Mouse (Mus musculus): ENCODE results near the gene Copg2. TPM values are rescaled to one million over a fixed set of nuclear protein-coding genes. Genes with fewer than 3 reads are reported as not detected.
A peak's percentile ranks its signal among the peaks of the same experiment; 100 is the strongest.

The Copg2 gene
- polyA plus RNA-seq (2015; fragmentation: Nextera tagmentation; extraction: Ambion mirVana) = 26.8 and 31.8 TPM in 2 replicates

DNA sequence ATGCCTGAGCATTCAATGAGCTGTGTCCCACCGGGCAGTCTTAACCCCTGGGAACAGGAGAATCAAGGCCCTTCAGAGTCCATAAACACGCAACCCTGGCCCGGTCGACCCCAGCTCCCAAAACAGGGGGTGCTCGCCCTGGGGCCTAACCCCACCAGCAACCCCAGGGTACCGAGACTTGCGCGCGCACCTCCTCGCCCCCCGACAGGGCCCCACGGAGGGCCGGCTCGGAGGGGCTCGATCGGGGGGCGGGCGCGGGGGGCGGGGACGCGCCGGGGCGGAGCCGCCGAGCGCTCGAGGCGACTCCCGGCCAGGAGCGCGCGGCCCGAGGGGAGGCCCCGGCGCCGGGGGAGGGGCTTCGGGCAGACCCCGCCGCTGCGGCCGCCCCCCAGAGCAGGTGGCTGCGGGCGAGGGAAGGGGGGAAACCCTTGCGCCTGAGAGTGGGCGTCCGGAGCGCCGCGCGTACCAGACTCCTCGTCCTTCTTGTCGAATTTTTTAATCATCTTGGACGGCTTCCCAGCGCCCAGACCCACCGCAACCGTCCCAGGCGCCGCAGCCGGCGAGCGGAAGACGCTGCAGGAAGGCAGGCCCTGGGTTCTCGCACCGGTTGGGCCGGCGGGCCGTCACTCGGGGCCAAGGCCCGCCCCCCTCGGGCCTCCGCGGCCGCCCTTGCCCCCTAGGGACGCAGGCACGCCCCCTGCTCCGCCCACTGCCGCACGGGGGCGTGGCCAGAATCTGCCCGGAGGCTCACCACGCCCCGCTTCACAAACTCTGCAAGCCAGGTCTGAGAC, at the start of gene Copg2:
Gene Copg2 (minus strand): TSS at position 600 of the 791 bp plus-strand sequence.
- Histone ChIP-seq H3K27ac (ENCODE audit: low read length) (peak within 1 kb of the TSS; percentile 92), H3K4me1 (ENCODE audit: control insufficient read depth, insufficient read depth, low read length) (peaks cover 9% of the 10 kb centered on the region; the same call in 1 of the 2 replicates), H3K4me3 (ENCODE audit: low read depth, low read length) (peak within 1 kb of the TSS; percentile 79), H3K27me3 (ENCODE audit: control insufficient read depth, insufficient read depth, low read depth, low read length) (no peaks in the 10 kb centered on the region), H3K36me3 (ENCODE audit: control insufficient read depth, insufficient read depth, low read length) (no peaks in the 10 kb centered on the region), H3K9me3 (replicated peaks; ENCODE audit: control insufficient read depth, low read length, poor library complexity, severe bottlenecking) (no peaks in the 10 kb centered on the region), H3K4me2 (ENCODE audit: low read length) (peak within 1 kb of the TSS; percentile 67), H3K9ac (ENCODE audit: low read depth, low read length) (peak within 1 kb of the TSS; percentile 88)
- peak; percentile 98 for ATAC-seq
- WGBS = under 1% methylated on average over 46 of the region's 83 CpGs

DNA sequence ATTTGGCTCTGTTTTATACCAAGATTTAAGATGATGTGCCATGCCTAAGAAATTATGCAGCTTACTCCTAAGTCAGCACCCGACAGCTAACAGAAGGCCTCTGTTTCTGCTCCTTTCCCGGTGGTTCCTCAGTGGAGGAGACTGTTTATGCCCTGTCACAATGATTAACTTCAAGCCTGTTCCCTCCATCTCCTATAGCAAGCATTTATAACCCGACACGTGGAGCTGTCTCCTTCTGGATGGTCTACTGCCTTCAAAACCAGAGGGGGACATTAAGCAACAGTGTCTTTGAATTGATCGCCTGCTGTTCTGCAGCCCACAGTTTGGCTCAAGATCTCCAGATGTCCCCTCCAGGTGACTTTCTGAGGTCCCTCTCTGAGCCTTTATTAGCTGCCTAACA, 42.7 kb upstream of the Copg2 start:
- WGBS = 65% methylated on average over 5 of the region's 5 CpGs
- ATAC-seq = no peak

GRCm38 (mm10) chr6:30922821-30923220, 26.2 kb upstream of the Copg2 start:
- WGBS = 46% methylated on average over 2 of the region's 2 CpGs
- Histone ChIP-seq H3K4me1 (ENCODE audit: control insufficient read depth, insufficient read depth, low read length) (no peaks in the 10 kb centered on the region), H3K9me3 (replicated peaks; ENCODE audit: control insufficient read depth, low read length, poor library complexity, severe bottlenecking) (no peaks in the 10 kb centered on the region), H3K36me3 (ENCODE audit: control insufficient read depth, insufficient read depth, low read length) (no peaks in the 10 kb centered on the region), H3K9ac (ENCODE audit: low read depth, low read length) (no peak overlapping the region), H3K4me2 (ENCODE audit: low read length) (no peak overlapping the region), H3K27ac (ENCODE audit: low read length) (no peak overlapping the region), H3K27me3 (ENCODE audit: control insufficient read depth, insufficient read depth, low read depth, low read length) (no peaks in the 10 kb centered on the region), H3K4me3 (ENCODE audit: low read depth, low read length) (no peak overlapping the region)
- no peak for ATAC-seq

More for the DNA sequence above, 42.7 kb upstream of the Copg2 start:
- no peak overlapping the region for H3K4me3 ChIP-seq (ENCODE audit: low read depth, low read length)
- H3K9me3 ChIP-seq (replicated peaks; ENCODE audit: control insufficient read depth, low read length, poor library complexity, severe bottlenecking) = no peaks in the 10 kb centered on the region
- H3K9ac ChIP-seq (ENCODE audit: low read depth, low read length) = no peak overlapping the region
- no peak overlapping the region for H3K27ac ChIP-seq (ENCODE audit: low read length)
- H3K4me2 ChIP-seq (ENCODE audit: low read length) = no peak overlapping the region
- H3K36me3 ChIP-seq (ENCODE audit: control insufficient read depth, insufficient read depth, low read length) = no peaks in the 10 kb centered on the region
- no peaks in the 10 kb centered on the region for H3K27me3 ChIP-seq (ENCODE audit: control insufficient read depth, insufficient read depth, low read depth, low read length)
- no peaks in the 10 kb centered on the region for H3K4me1 ChIP-seq (ENCODE audit: control insufficient read depth, insufficient read depth, low read length)

- Histone ChIP-seq H3K4me1 (ENCODE audit: control insufficient read depth, insufficient read depth, low read length) (no peaks in the 10 kb centered on the region), H3K27ac (ENCODE audit: low read length) (no peak overlapping the region), H3K36me3 (ENCODE audit: control insufficient read depth, insufficient read depth, low read length) (no peaks in the 10 kb centered on the region), H3K27me3 (ENCODE audit: control insufficient read depth, insufficient read depth, low read depth, low read length) (no peaks in the 10 kb centered on the region), H3K9me3 (replicated peaks; ENCODE audit: control insufficient read depth, low read length, poor library complexity, severe bottlenecking) (no peaks in the 10 kb centered on the region), H3K4me2 (ENCODE audit: low read length) (peak overlapping the region; percentile 67; the same call in 1 of the 2 replicates), H3K9ac (ENCODE audit: low read depth, low read length) (no peak overlapping the region), H3K4me3 (ENCODE audit: low read depth, low read length) (no peak overlapping the region; the same call in 1 of the 2 replicates)
- no peak for ATAC-seq
- WGBS = 62% methylated on average over 10 of the region's 11 CpGs
These were observed 25.2 kb upstream of the Copg2 start for GRCm38 (mm10) chr6:30921826-30922225.

GRCm38 (mm10) chr6:30920834-30921675, 24.5 kb upstream of the Copg2 start:
- peak overlapping the region; percentile 44 for H3K27ac ChIP-seq (ENCODE audit: low read length)
- 0 out of 2 replicates have a peak, but pooled peaks have one; percentile 39 for ATAC-seq
- no peaks in the 10 kb centered on the region for H3K9me3 ChIP-seq (replicated peaks; ENCODE audit: control insufficient read depth, low read length, poor library complexity, severe bottlenecking)
- no peaks in the 10 kb centered on the region for H3K4me1 ChIP-seq (ENCODE audit: control insufficient read depth, insufficient read depth, low read length)
- H3K9ac ChIP-seq (ENCODE audit: low read depth, low read length) = peak overlapping the region; percentile 61
- no peaks in the 10 kb centered on the region for H3K27me3 ChIP-seq (ENCODE audit: control insufficient read depth, insufficient read depth, low read depth, low read length)
- H3K4me2 ChIP-seq (ENCODE audit: low read length) = peak overlapping the region; percentile 67
- H3K4me3 ChIP-seq (ENCODE audit: low read depth, low read length) = peak overlapping the region; percentile 39
- WGBS = 23% methylated on average over 21 of the region's 21 CpGs
- no peaks in the 10 kb centered on the region for H3K36me3 ChIP-seq (ENCODE audit: control insufficient read depth, insufficient read depth, low read length)

DNA sequence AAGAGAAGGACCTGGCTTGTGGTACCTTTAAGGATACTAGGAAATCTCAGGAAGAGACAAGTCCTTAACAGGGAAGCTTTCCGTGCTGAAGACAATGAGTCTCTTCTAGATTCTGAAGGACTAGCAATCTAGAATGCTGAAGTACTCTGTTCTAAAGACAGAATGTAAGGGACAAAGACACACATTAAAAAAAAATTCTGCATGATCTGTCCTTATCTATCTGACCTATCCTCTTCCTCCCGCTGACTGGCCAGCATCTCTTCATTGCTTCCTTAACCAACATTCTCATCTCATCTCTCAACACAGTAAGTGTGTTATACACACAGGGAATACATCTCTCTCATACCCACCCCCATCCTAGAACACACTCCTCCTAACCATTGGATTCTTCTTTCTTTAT, 18.9 kb upstream of the Copg2 start, which contains the start of gene Tsga13:
Gene Tsga13 (minus strand): TSS at position 101 of the 400 bp plus-strand sequence.
- ATAC-seq = no peak

GRCm38 (mm10) chr6:30907970-30908369, 11.4 kb upstream of the Copg2 start:
- H3K4me1 ChIP-seq (ENCODE audit: control insufficient read depth, insufficient read depth, low read length) = peaks cover 7% of the 10 kb centered on the region
- H3K27ac ChIP-seq (ENCODE audit: low read length) = peak overlapping the region; percentile 58; the same call in 1 of the 2 replicates
- no peak overlapping the region for H3K4me3 ChIP-seq (ENCODE audit: low read depth, low read length)
- H3K4me2 ChIP-seq (ENCODE audit: low read length) = no peak overlapping the region
- no peaks in the 10 kb centered on the region for H3K36me3 ChIP-seq (ENCODE audit: control insufficient read depth, insufficient read depth, low read length)
- 38% methylated on average over 3 of the region's 3 CpGs for WGBS
- no peak for ATAC-seq
- H3K27me3 ChIP-seq (ENCODE audit: control insufficient read depth, insufficient read depth, low read depth, low read length) = no peaks in the 10 kb centered on the region
- no peaks in the 10 kb centered on the region for H3K9me3 ChIP-seq (replicated peaks; ENCODE audit: control insufficient read depth, low read length, poor library complexity, severe bottlenecking)
- peak overlapping the region; percentile 44; the same call in 1 of the 2 replicates for H3K9ac ChIP-seq (ENCODE audit: low read depth, low read length)

More for the DNA sequence above, 18.9 kb upstream of the Copg2 start, which contains the start of gene Tsga13:
- Histone ChIP-seq H3K4me2 (ENCODE audit: low read length) (no peak within 1 kb of the TSS), H3K9ac (ENCODE audit: low read depth, low read length) (no peak within 1 kb of the TSS), H3K4me3 (ENCODE audit: low read depth, low read length) (no peak within 1 kb of the TSS), H3K36me3 (ENCODE audit: control insufficient read depth, insufficient read depth, low read length) (no peaks in the 10 kb centered on the region), H3K4me1 (ENCODE audit: control insufficient read depth, insufficient read depth, low read length) (no peaks in the 10 kb centered on the region), H3K9me3 (replicated peaks; ENCODE audit: control insufficient read depth, low read length, poor library complexity, severe bottlenecking) (no peaks in the 10 kb centered on the region), H3K27me3 (ENCODE audit: control insufficient read depth, insufficient read depth, low read depth, low read length) (no peaks in the 10 kb centered on the region), H3K27ac (ENCODE audit: low read length) (no peak within 1 kb of the TSS)
- WGBS = 95% methylated on average over 2 of the region's 2 CpGs

DNA sequence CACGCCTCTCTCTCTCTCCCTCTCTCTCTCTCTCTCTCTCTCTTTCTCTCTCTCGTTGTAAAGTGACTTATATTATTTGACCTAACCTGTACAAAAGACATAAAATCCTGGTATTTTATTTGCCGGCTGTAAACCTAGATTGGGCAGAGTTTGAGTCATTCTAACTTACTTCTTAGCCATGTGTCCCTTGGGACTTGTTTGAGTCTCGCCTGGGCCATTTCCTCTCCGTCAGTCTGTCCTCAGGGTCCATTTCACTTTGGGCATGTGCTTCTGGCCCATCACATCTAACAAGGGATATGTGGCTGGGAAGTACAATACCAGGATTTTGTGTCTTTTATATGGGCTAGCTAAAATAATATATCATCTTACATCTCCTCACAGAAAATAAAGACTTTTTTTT, 8.3 kb upstream of the Copg2 start:
- Histone ChIP-seq H3K27me3 (ENCODE audit: control insufficient read depth, insufficient read depth, low read depth, low read length) (no peaks in the 10 kb centered on the region), H3K27ac (ENCODE audit: low read length) (no peak overlapping the region), H3K9me3 (replicated peaks; ENCODE audit: control insufficient read depth, low read length, poor library complexity, severe bottlenecking) (no peaks in the 10 kb centered on the region), H3K36me3 (ENCODE audit: control insufficient read depth, insufficient read depth, low read length) (no peaks in the 10 kb centered on the region), H3K9ac (ENCODE audit: low read depth, low read length) (no peak overlapping the region), H3K4me2 (ENCODE audit: low read length) (no peak overlapping the region), H3K4me3 (ENCODE audit: low read depth, low read length) (no peak overlapping the region), H3K4me1 (ENCODE audit: control insufficient read depth, insufficient read depth, low read length) (peaks cover 7% of the 10 kb centered on the region)
- WGBS = 80% methylated on average over 5 of the region's 5 CpGs
- ATAC-seq = no peak
